Mouse (Mus musculus) bone marrow macrophage, adult 2 months (primary cell): ENCODE results near the gene Tbxas1.

Experiments
- CTCF ChIP-seq: IDR thresholded peaks from 2 replicates; pipeline ENCODE4 v1.5.1; 2012; ENCODE audit warnings: low read depth, mild to moderate bottlenecking, low read length, moderate library complexity
- POLR2A ChIP-seq: IDR thresholded peaks from 2 replicates; pipeline ENCODE4 v1.6.1; 2012; ENCODE audit warnings: mild to moderate bottlenecking, low read depth, low read length, borderline replicate concordance

- TF ChIP-seq CTCF (no peak), POLR2A (no peak)
Observed at GRCm38 (mm10) chr6:38961427-38962033, 86.3 kb downstream of the Tbxas1 start.
